Comparison of ENCODE assay signal across 8 mouse cellular contexts in genomic region chr2:174110783-174111549, GRCm38 (mm10). TPM values are rescaled to one million over a fixed set of nuclear protein-coding genes. Genes with fewer than 3 reads are reported as not detected.
DNase-seq lines count a peak whose midpoint lies in the region; ATAC-seq lines count a peak whose summit lies in the region.

No protein-coding gene starts in this region.

- H3K9me3 ChIP-seq in embryonic facial prominence, embryonic 12.5 days = no peaks in the 10 kb centered on the region
- no peaks in the 10 kb centered on the region for H3K9me3 ChIP-seq in heart, embryonic 16.5 days (replicated peaks; ENCODE audit: control insufficient read depth, low read length)
- H3K9me3 ChIP-seq in midbrain, embryonic 15.5 days = no peaks in the 10 kb centered on the region

- peak; percentile 24 for DNase-seq in urinary bladder, postnatal 14 days (ENCODE audit: low spot score)
- no peak for DNase-seq in urinary bladder, postnatal 10 days (ENCODE audit: low spot score)
- peak; percentile 59 for DNase-seq in liver
- peak; percentile 41 to 46 for DNase-seq in thymus, postnatal 10 days (ENCODE audit: low spot score in 2 of 2)
- DNase-seq in layer of hippocampus, adult 9-11 months = no peak

- H3K4me3 ChIP-seq in embryonic facial prominence, embryonic 12.5 days = peak overlapping the region; percentile 56
- peak overlapping the region; percentile 74 for H3K4me3 ChIP-seq in heart, embryonic 16.5 days (ENCODE audit: low read length)
- peak overlapping the region; percentile 44 for H3K4me3 ChIP-seq in midbrain, embryonic 15.5 days

- WGBS in embryonic facial prominence, embryonic 12.5 days = 48% methylated on average over 33 of the region's 33 CpGs
- 43% methylated on average over 33 of the region's 33 CpGs for WGBS in heart, embryonic 16.5 days
- 57% methylated on average over 33 of the region's 33 CpGs for WGBS in midbrain, embryonic 15.5 days

- H3K9ac ChIP-seq in embryonic facial prominence, embryonic 12.5 days = peak overlapping the region; percentile 86
- peak overlapping the region; percentile 92 for H3K9ac ChIP-seq in heart, embryonic 16.5 days (ENCODE audit: low read length)
- peak overlapping the region; percentile 45 for H3K9ac ChIP-seq in midbrain, embryonic 15.5 days

- H3K27ac ChIP-seq in embryonic facial prominence, embryonic 12.5 days = peak overlapping the region; percentile 72
- H3K27ac ChIP-seq in heart, embryonic 16.5 days (ENCODE audit: low read length) = peak overlapping the region; percentile 25
- H3K27ac ChIP-seq in midbrain, embryonic 15.5 days = peak overlapping the region; percentile 22

- peak overlapping the region; percentile 91 for H3K4me2 ChIP-seq in embryonic facial prominence, embryonic 12.5 days (replicated peaks)
- peak overlapping the region; percentile 70 for H3K4me2 ChIP-seq in heart, embryonic 16.5 days (ENCODE audit: low read depth, low read length)
- peak overlapping the region; percentile 78 for H3K4me2 ChIP-seq in midbrain, embryonic 15.5 days

- peaks cover 11% of the 10 kb centered on the region for H3K4me1 ChIP-seq in embryonic facial prominence, embryonic 12.5 days
- H3K4me1 ChIP-seq in heart, embryonic 16.5 days (ENCODE audit: control insufficient read depth, insufficient read depth, low read length) = peaks cover 6% of the 10 kb centered on the region
- H3K4me1 ChIP-seq in midbrain, embryonic 15.5 days = peaks cover 12% of the 10 kb centered on the region

- H3K27me3 ChIP-seq in embryonic facial prominence, embryonic 12.5 days = no peaks in the 10 kb centered on the region
- no peaks in the 10 kb centered on the region for H3K27me3 ChIP-seq in heart, embryonic 16.5 days (ENCODE audit: control insufficient read depth, insufficient read depth, low read length)
- no peaks in the 10 kb centered on the region for H3K27me3 ChIP-seq in midbrain, embryonic 15.5 days (replicated peaks)

- peaks cover 25% of the 10 kb centered on the region; the same call in 1 of the 2 replicates for H3K36me3 ChIP-seq in embryonic facial prominence, embryonic 12.5 days
- H3K36me3 ChIP-seq in heart, embryonic 16.5 days (ENCODE audit: control insufficient read depth, insufficient read depth) = peaks cover 17% of the 10 kb centered on the region
- H3K36me3 ChIP-seq in midbrain, embryonic 15.5 days (replicated peaks) = no peaks in the 10 kb centered on the region

- peak; percentile 12; the same call in 1 of the 2 replicates for ATAC-seq in embryonic facial prominence, embryonic 12.5 days (ENCODE audit: insufficient number of reproducible peaks, insufficient read depth, low FRiP score, low TSS enrichment)
- peak; percentile 16 for ATAC-seq in heart, embryonic 16.5 days (replicated peaks; ENCODE audit: extremely low read depth, insufficient read depth, low FRiP score)
- peak; percentile 55 for ATAC-seq in midbrain, embryonic 15.5 days (replicated peaks)

RNA-seq across cellular contexts. Expression of gene Npepl1, which starts 0.8 kb away (rescaled TPM):
- polyA plus RNA-seq in embryonic facial prominence, embryonic 12.5 days (2016; fragmentation: Nextera tagmentation; extraction: Ambion mirVana) = 51.3 and 52.4 TPM in 2 replicates
- polyA plus RNA-seq in heart, embryonic 16.5 days (2015; fragmentation: Nextera tagmentation; extraction: Ambion mirVana) = 51.2 and 52.3 TPM in 2 replicates
- 17.4 and 19.6 TPM in 2 replicates for polyA plus RNA-seq in midbrain, embryonic 15.5 days (2015; fragmentation: Nextera tagmentation; extraction: Ambion mirVana)

RNA-seq across cellular contexts. Expression of gene Stx16, which starts 34.9 kb away (rescaled TPM):
- polyA plus RNA-seq in embryonic facial prominence, embryonic 12.5 days (2016; fragmentation: Nextera tagmentation; extraction: Ambion mirVana) = 12.9 and 13.4 TPM in 2 replicates
- 8.6 and 9.0 TPM in 2 replicates for polyA plus RNA-seq in heart, embryonic 16.5 days (2015; fragmentation: Nextera tagmentation; extraction: Ambion mirVana)
- 15.2 and 16.7 TPM in 2 replicates for polyA plus RNA-seq in midbrain, embryonic 15.5 days (2015; fragmentation: Nextera tagmentation; extraction: Ambion mirVana)

Comparison
In these comparisons a context has a peak if more than half of its experiments do, and no peak if none do; other contexts are left out.
1. DNase-seq: peak in urinary bladder, postnatal 14 days (single experiment), liver (single experiment) and thymus, postnatal 10 days (2 of 2); none in urinary bladder, postnatal 10 days (single experiment) and layer of hippocampus, adult 9-11 months (single experiment).
2. H3K27ac ChIP-seq: peak in every context shown above with its lines; median percentile 72 in embryonic facial prominence, embryonic 12.5 days; 25 in heart, embryonic 16.5 days; 22 in midbrain, embryonic 15.5 days.
3. Peak in every context shown above with its lines, with median percentiles within 50 percentile points of each other: ATAC-seq, H3K4me2 ChIP-seq, H3K4me3 ChIP-seq and H3K9ac ChIP-seq.